Mouse (Mus musculus) liver, adult 2 months (tissue): Measurements from ENCODE around the gene Zkscan4.

ENCODE experiments used
- CTCF ChIP-seq: fragments of 200-500 bp; IDR thresholded peaks from 2 replicates; pipeline ENCODE4 v1.5.1; 2011; ENCODE audit warnings: low read depth, low read length, control low read depth
- POLR2A ChIP-seq: fragments of 200-500 bp; IDR thresholded peaks from 2 replicates; pipeline ENCODE4 v1.6.1; 2011; ENCODE audit warnings: low read length, control low read depth; ENCODE audit not compliant: insufficient read depth; ENCODE audit errors: extremely low read depth

DNA sequence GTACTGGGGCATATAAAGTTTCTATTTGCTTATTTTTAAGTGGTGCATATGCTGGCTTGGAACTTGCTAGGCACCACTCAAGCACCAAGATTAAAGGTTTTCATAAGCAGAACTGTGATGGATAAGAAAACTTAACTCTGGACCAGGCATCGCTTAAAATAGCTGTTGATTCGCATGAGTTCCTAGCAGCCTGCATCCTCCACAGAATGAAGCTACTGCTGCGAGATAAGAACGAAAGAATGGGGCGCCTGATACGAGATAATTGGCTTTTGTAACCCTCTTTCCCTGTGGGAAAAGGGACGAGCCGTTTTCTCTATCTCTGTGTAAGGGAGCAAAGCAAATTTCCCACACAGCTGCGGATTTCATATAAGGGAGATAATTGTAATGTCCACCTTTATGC lies 9.6 kb upstream of the Zkscan4 start:
- TF ChIP-seq CTCF (no peak), POLR2A (no peak)
